Mouse (Mus musculus): ENCODE measurements at regions not wholly inside any gene's neighbourhood (a gene's known extent, or its start where the extent isn't known, plus 50 kb on each side); places are given as distances from the start of the nearest gene placed in this dataset.

- DNase-seq (ENCODE audit: low read depth, low spot score), result no peak
Measured at GRCm38 (mm10) chr17:62415152-62415551, 466.0 kb downstream of the Efna5 start.

GRCm38 (mm10) chr17:62412666-62413180 lies 468.4 kb downstream of the Efna5 start:
- DNase-seq (ENCODE audit: low read depth, low spot score), result no peak

GRCm38 (mm10) chr17:62403739-62404138 lies 477.4 kb downstream of the Efna5 start:
- DNase-seq (ENCODE audit: low read depth, low spot score), result no peak

- no peak for DNase-seq (ENCODE audit: low read depth, low spot score)
Measured at GRCm38 (mm10) chr17:62393355-62394006, 487.6 kb downstream of the Efna5 start.

GRCm38 (mm10) chr17:62384053-62384452 lies 497.1 kb downstream of the Efna5 start:
- DNase-seq (ENCODE audit: low read depth, low spot score), result no peak

GRCm38 (mm10) chr17:62378868-62379417 lies 502.2 kb downstream of the Efna5 start:
- DNase-seq (ENCODE audit: low read depth, low spot score), result no peak

- DNase-seq (ENCODE audit: low read depth, low spot score), result no peak
Measured at GRCm38 (mm10) chr17:62369100-62369499, 512.0 kb downstream of the Efna5 start.

GRCm38 (mm10) chr17:62367937-62368336 lies 513.2 kb downstream of the Efna5 start:
- DNase-seq (ENCODE audit: low read depth, low spot score), result no peak

GRCm38 (mm10) chr17:62358323-62358722 lies 522.8 kb downstream of the Efna5 start:
- DNase-seq (ENCODE audit: low read depth, low spot score), result no peak

- no peak for DNase-seq (ENCODE audit: low read depth, low spot score)
Measured at GRCm38 (mm10) chr17:62337890-62338557, 543.1 kb downstream of the Efna5 start.

- DNase-seq (ENCODE audit: low read depth, low spot score), result no peak
Measured at GRCm38 (mm10) chr17:62330226-62330625, 550.9 kb downstream of the Efna5 start.

GRCm38 (mm10) chr17:62326844-62327243 lies 554.3 kb downstream of the Efna5 start:
- no peak for DNase-seq (ENCODE audit: low read depth, low spot score)

- no peak for DNase-seq (ENCODE audit: low read depth, low spot score)
Measured at GRCm38 (mm10) chr17:62319033-62319432, 562.1 kb downstream of the Efna5 start.

GRCm38 (mm10) chr17:62310059-62310458 lies 571.1 kb downstream of the Efna5 start:
- DNase-seq (ENCODE audit: low read depth, low spot score), result no peak

- DNase-seq (ENCODE audit: low read depth, low spot score), result no peak
Measured at GRCm38 (mm10) chr17:62307111-62307510, 574.0 kb downstream of the Efna5 start.

- DNase-seq (ENCODE audit: low read depth, low spot score), result no peak
Measured at GRCm38 (mm10) chr17:62306524-62306923, 574.6 kb downstream of the Efna5 start.

GRCm38 (mm10) chr17:62305140-62305539 lies 576.0 kb downstream of the Efna5 start:
- DNase-seq (ENCODE audit: low read depth, low spot score), result no peak

- no peak for DNase-seq (ENCODE audit: low read depth, low spot score)
Measured at GRCm38 (mm10) chr17:62304073-62304472, 577.0 kb downstream of the Efna5 start.

GRCm38 (mm10) chr17:62299875-62300274 lies 581.2 kb downstream of the Efna5 start:
- DNase-seq (ENCODE audit: low read depth, low spot score), result no peak

GRCm38 (mm10) chr17:62297393-62298060 lies 583.6 kb downstream of the Efna5 start:
- no peak for DNase-seq (ENCODE audit: low read depth, low spot score)

GRCm38 (mm10) chr17:62295412-62295811 lies 585.7 kb downstream of the Efna5 start:
- DNase-seq (ENCODE audit: low read depth, low spot score), result no peak

GRCm38 (mm10) chr17:62292703-62293102 lies 588.4 kb downstream of the Efna5 start:
- no peak for DNase-seq (ENCODE audit: low read depth, low spot score)
